Mouse (Mus musculus): ENCODE results near the gene Bfsp1.

DNA sequence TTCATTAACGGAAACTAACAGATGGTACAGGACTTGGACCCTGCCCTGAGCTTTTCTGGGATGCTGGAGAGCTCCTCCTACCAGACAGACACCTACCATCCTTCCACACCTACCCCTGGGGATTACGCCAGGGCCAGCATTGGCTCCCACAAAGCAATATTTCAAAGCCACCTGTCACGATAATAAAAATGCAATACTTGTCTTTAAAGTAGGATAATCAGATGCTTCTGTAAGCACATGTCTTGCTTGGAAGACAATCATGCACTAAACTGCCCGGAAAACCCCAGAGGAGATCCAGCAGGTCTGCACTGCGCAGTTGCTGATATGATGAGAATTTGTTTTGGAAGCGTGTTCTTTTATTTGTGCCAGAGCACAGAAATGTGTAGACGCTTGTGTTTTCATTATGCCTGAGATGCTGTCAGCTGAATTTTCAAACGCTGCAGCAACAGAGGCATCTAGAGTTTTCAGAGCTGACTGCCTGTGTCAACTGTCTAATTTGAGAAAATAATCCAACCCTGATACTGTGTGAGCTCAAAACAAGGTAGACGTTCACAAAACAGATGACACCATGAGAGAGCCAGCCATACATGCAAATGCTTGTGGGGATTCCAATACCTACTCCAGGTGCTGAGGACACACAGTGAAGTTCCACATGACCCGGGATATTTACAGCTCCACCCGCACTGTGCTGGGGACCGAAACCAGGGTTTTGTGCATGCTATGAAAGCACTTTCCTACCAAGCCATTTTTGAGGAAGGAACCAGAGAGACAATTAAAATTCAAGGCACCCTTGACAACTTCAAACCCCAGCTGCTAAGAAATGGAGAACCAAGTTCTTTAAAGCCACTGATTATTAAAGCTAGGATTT lies 11.4 kb downstream of the Bfsp1 start:
- TF ChIP-seq CTCF (IDR thresholded peaks at IDR 0.05; ENCODE audit: extremely low read depth, insufficient read length, insufficient replicate concordance, low read depth, low read length): no peak
- TF ChIP-seq POLR2A (IDR thresholded peaks at IDR 0.05; ENCODE audit: low read depth, low read length): no peak
